Mouse (Mus musculus) lung, postnatal 14 days (tissue): ENCODE results near the gene Mcm9.
A peak's percentile ranks its signal among the peaks of the same experiment; 100 is the strongest.
"Not testable (repeated sequence)": the region's sequence is repeated elsewhere in the genome, so short reads cannot be mapped to it uniquely, and the experiment has no call there.

ENCODE experiments used
- DNase-seq: peaks from one replicate; pipeline ENCODE4 v3.0.0; 2021

The Mcm9 gene

GRCm38 (mm10) chr10:53499518-53499917, 130.7 kb downstream of the Mcm9 start:
- DNase-seq = peak; percentile 49

DNA sequence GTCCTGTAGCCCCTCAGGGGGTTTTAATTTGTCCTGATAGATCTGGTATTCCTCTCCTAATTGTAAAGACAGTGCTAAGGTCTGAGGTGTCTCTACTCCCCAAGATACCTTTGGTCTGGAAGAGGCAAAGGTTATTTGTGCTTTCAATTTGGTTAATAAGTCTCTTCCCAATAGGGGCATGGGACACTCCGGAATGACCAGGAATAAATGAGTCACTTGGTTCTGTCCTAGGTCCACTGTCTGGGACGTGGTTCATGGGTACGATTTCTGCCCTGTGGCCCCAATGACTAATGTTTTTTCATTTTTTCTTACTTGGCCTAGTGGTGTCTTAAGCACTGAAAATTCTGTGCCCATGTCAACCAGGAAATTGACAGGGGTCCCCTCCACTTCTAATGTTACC, 134.9 kb downstream of the Mcm9 start:
- DNase-seq = not testable (repeated sequence)

GRCm38 (mm10) chr10:53493954-53494353, 136.3 kb downstream of the Mcm9 start:
- no peak for DNase-seq
